Mouse (Mus musculus) heart, embryonic 10.5 days (tissue): ENCODE results near the gene Rad50. TPM values are rescaled to one million over a fixed set of nuclear protein-coding genes. Genes with fewer than 3 reads are reported as not detected.
A peak's percentile ranks its signal among the peaks of the same experiment; 100 is the strongest.

Source experiments
- DNase-seq: peaks from one replicate; pipeline ENCODE4 v3.0.0-alpha.2; 2017; ENCODE audit warnings: low spot score
- H3K27ac ChIP-seq: fragments of 300-500 bp; sonication (generic); 2 replicates; pipeline ENCODE4 v1.5.1; 2016; ENCODE audit warnings: mild to moderate bottlenecking
- H3K27me3 ChIP-seq: fragments of 300-500 bp; sonication (generic); 2 replicates; pipeline ENCODE4 v1.6.1; 2016; ENCODE audit warnings: mild to moderate bottlenecking; ENCODE audit not compliant: poor library complexity, insufficient read depth, severe bottlenecking
- H3K36me3 ChIP-seq: fragments of 300-500 bp; sonication (generic); 2 replicates; pipeline ENCODE4 v1.6.1; 2016; ENCODE audit warnings: mild to moderate bottlenecking, moderate library complexity
- H3K4me1 ChIP-seq: fragments of 300-500 bp; sonication (generic); 2 replicates; pipeline ENCODE4 v1.6.1; 2016; ENCODE audit warnings: mild to moderate bottlenecking
- H3K4me3 ChIP-seq: fragments of 300-500 bp; sonication (generic); 2 replicates; pipeline ENCODE4 v1.5.1; 2016; ENCODE audit warnings: mild to moderate bottlenecking, moderate library complexity
- H3K9me3 ChIP-seq: fragments of 300-500 bp; sonication (generic); 2 replicates; pipeline ENCODE4 v1.6.1; 2016; ENCODE audit warnings: mild to moderate bottlenecking, moderate library complexity
- WGBS: fragments of 180-500 bp; shearing (Covaris S2); methylation state at CpG from one replicate; pipeline ENCODE4 v1.1.7; 2016; 5-methylcytosine and 5-hydroxymethylcytosine counted together
- polyA plus RNA-seq: library from polyadenylated mRNA; unstranded; fragments of >200 nt; fragmentation: Nextera tagmentation; extraction: Ambion mirVana; gene quantifications from 2 replicates; pipeline ENCODE4 v1.2.1, GENCODE M21; 2016

Rad50 gene
- polyA plus RNA-seq, 1 experiment from 2014 or later: 26.5 TPM

DNA sequence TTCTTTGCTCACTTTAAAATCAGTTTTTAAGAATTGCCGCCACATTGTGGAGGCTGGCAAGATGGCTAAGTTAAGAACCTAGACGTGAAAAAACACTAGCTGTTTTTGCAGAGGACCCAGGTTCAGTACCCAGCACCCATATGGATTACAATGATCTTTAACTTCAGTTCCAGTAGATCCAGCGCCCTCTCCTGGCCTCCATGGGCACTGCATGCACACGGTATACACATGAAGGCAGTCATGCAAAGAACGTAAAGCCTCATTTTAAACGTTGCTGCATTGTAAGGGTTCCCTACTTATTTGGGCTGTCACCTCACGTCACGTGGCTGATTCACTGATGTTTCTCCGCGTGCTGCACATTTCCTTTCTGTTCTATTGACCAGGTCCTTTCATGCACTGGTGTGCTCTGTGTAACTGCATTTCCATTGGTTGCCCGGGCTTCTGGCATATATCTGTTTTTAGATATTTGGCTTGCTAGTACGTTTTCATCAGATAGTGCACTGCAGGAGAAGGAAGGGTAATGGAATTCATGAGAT lies 64.3 kb downstream of the Rad50 start:
- Histone ChIP-seq H3K27ac (peak overlapping the region; percentile 13; the same call in 1 of the 2 replicates), H3K27me3 (peaks cover 1% of the 10 kb centered on the region; the same call in 1 of the 2 replicates), H3K4me1 (peaks cover 15% of the 10 kb centered on the region; the same call in 1 of the 2 replicates), H3K36me3 (no peaks in the 10 kb centered on the region), H3K9me3 (no peaks in the 10 kb centered on the region), H3K4me3 (no peak overlapping the region)
- WGBS: 59% methylated on average over 12 of the region's 12 CpGs
- DNase-seq: no peak

DNA sequence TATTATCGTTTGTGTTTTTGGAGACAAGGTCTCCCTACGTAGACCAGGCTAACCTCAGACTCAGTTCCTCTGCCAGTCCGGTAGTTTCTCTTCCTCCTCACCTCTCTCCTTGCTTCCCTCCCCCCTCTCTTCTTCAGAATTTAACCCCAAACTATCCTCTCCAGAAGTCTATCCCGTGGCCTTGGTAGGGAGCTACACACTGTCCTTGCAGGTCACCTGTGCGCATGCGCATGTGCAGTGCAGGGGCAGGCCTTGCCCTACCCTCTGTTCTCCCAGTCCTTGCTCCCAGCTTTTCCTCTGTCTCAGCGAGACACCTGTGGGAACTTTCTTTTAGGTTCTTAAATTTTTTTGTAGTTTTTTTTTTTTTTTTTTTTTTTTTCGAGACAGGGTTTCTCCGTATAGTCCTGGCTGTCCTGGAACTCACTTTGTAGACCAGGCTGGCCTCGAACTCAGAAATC lies 69.3 kb downstream of the Rad50 start:
- Histone ChIP-seq H3K9me3 (no peaks in the 10 kb centered on the region), H3K27ac (no peak overlapping the region), H3K4me1 (peaks cover 31% of the 10 kb centered on the region), H3K36me3 (no peaks in the 10 kb centered on the region), H3K4me3 (no peak overlapping the region), H3K27me3 (peaks cover 46% of the 10 kb centered on the region)
- WGBS: 73% methylated on average over 10 of the region's 10 CpGs
- DNase-seq: no peak

- no peak for DNase-seq
- H3K4me3 ChIP-seq: peak overlapping the region; percentile 33
- no peaks in the 10 kb centered on the region for H3K36me3 ChIP-seq
- no peaks in the 10 kb centered on the region for H3K9me3 ChIP-seq
- WGBS: 12% methylated on average over 21 of the region's 21 CpGs
- H3K27ac ChIP-seq: no peak overlapping the region
- H3K27me3 ChIP-seq: peaks cover 46% of the 10 kb centered on the region
- H3K4me1 ChIP-seq: peaks cover 31% of the 10 kb centered on the region
Measured at GRCm38 (mm10) chr11:53637046-53637802, 69.9 kb downstream of the Rad50 start.

DNA sequence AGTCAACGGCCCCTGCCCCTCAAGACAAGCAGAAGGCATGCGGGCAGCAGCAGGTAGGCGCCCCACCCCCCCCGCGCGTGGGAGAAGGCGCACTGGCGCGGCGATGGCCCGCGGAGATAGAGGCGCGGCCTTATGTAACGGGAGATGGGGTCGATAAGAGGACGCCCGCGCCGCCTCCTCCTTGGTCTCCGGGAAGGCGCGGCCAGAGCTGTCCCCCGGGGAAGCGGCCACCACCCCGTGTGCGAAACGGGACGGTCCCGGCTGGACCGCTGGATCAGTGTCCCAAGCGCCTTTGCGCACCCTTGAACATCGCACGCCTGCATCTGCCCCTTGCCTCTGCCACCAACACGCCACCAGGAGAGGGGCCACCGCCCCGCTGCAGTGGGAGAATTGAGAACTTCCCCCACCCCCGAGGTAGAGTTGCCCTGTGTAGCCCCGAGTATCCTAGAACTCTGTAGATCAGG lies 70.9 kb downstream of the Rad50 start:
- no peaks in the 10 kb centered on the region for H3K9me3 ChIP-seq
- H3K27me3 ChIP-seq: peaks cover 52% of the 10 kb centered on the region
- peak overlapping the region; percentile 63; the same call in 1 of the 2 replicates for H3K27ac ChIP-seq
- peak overlapping the region; percentile 57 for H3K4me3 ChIP-seq
- WGBS: 1% methylated on average over 40 of the region's 40 CpGs
- H3K36me3 ChIP-seq: no peaks in the 10 kb centered on the region
- peaks cover 29% of the 10 kb centered on the region for H3K4me1 ChIP-seq
- DNase-seq: no peak

GRCm38 (mm10) chr11:53635590-53636182 lies 71.4 kb downstream of the Rad50 start:
- no peaks in the 10 kb centered on the region for H3K9me3 ChIP-seq
- H3K4me3 ChIP-seq: peak overlapping the region; percentile 57
- H3K27ac ChIP-seq: peak overlapping the region; percentile 63; the same call in 1 of the 2 replicates
- DNase-seq: no peak
- peaks cover 24% of the 10 kb centered on the region for H3K4me1 ChIP-seq
- WGBS: 26% methylated on average over 9 of the region's 9 CpGs
- H3K36me3 ChIP-seq: no peaks in the 10 kb centered on the region
- H3K27me3 ChIP-seq: peaks cover 52% of the 10 kb centered on the region

- WGBS: 89% methylated on average over 8 of the region's 8 CpGs
- no peaks in the 10 kb centered on the region for H3K9me3 ChIP-seq
- DNase-seq: no peak
- H3K4me1 ChIP-seq: peaks cover 24% of the 10 kb centered on the region
- H3K4me3 ChIP-seq: no peak within 1 kb of the TSS; the same call in 1 of the 2 replicates
- H3K36me3 ChIP-seq: no peaks in the 10 kb centered on the region
- H3K27ac ChIP-seq: no peak within 1 kb of the TSS
- peaks cover 52% of the 10 kb centered on the region for H3K27me3 ChIP-seq
Measured at GRCm38 (mm10) chr11:53634556-53634955, 72.6 kb downstream of the Rad50 start, which contains the start of gene Il13. Il13 (minus strand) TSS chr11:53634702.

GRCm38 (mm10) chr11:53633644-53634043 lies 73.5 kb downstream of the Rad50 start:
- WGBS: 84% methylated on average over 7 of the region's 7 CpGs
- Histone ChIP-seq H3K27me3 (peaks cover 52% of the 10 kb centered on the region), H3K4me3 (no peak overlapping the region)

DNA sequence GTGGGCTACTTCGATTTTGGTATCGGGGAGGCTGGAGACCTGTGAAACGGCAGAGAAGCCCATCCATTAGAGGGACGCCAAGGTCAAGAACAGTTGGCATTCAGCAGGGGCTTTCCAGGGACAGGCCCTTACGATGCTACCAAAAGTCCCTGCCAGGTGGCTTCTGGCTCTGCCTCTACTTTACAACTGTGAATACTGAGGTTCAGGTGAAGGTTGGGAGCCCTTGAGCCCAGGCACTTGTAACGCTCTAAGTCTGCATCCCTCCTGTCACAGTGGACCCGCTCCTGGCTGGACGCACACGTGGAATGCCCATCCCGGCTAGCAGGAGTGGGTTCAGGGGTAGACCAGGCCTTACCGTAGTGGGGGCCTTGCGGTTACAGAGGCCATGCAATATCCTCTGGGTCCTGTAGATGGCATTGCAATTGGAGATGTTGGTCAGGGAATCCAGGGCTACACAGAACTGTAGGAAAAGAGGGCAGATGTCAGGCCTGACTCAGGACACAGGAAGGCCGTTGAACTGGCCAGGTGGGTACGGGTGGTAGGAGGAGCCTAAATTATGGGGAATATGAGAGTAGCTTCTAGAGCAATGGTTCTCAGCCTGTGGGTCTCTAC lies 74.9 kb downstream of the Rad50 start:
- no peak for DNase-seq
- 68% methylated on average over 14 of the region's 14 CpGs for WGBS

More at GRCm38 (mm10) chr11:53633644-53634043, 73.5 kb downstream of the Rad50 start:
- Histone ChIP-seq H3K36me3 (no peaks in the 10 kb centered on the region), H3K4me1 (peaks cover 24% of the 10 kb centered on the region), H3K27ac (no peak overlapping the region), H3K9me3 (no peaks in the 10 kb centered on the region)
- DNase-seq: no peak

DNA sequence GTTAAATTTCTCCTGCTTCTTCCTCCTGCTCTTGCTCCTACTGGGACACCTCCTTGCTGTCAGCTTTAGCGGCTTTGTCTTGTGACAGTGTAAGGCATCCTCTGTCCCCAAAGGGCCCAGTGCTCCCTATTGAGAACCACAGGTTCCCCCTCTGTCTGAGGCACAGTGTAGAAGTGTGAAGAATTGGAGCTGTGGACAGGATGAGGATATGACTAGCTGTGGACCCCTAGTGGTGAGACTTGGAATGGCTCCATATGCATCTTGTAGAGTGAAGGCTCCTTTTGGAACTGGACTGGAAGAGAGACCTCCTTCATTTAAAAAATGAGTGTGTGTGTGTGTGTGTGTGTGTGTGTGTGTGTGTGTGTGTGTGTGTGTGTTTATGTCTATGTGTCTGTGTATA lies 79.3 kb downstream of the Rad50 start:
- Histone ChIP-seq H3K36me3 (no peaks in the 10 kb centered on the region), H3K27me3 (peaks cover 6% of the 10 kb centered on the region; the same call in 1 of the 2 replicates), H3K4me3 (no peak overlapping the region), H3K9me3 (no peaks in the 10 kb centered on the region), H3K27ac (no peak overlapping the region), H3K4me1 (peaks cover 13% of the 10 kb centered on the region; the same call in 1 of the 2 replicates)
- 10% methylated on average over 1 of the region's 1 CpGs for WGBS
- peak; percentile 89 for DNase-seq

More for the DNA sequence above, 74.9 kb downstream of the Rad50 start:
- Histone ChIP-seq H3K4me1 (peaks cover 21% of the 10 kb centered on the region), H3K36me3 (no peaks in the 10 kb centered on the region), H3K4me3 (no peak overlapping the region), H3K27me3 (peaks cover 44% of the 10 kb centered on the region), H3K27ac (no peak overlapping the region), H3K9me3 (no peaks in the 10 kb centered on the region)

- 59% methylated on average over 17 of the region's 17 CpGs for WGBS
- H3K9me3 ChIP-seq: no peaks in the 10 kb centered on the region
- no peaks in the 10 kb centered on the region for H3K36me3 ChIP-seq
- peaks cover 13% of the 10 kb centered on the region; the same call in 1 of the 2 replicates for H3K4me1 ChIP-seq
- peaks cover 5% of the 10 kb centered on the region; the same call in 1 of the 2 replicates for H3K27me3 ChIP-seq
- no peak overlapping the region for H3K4me3 ChIP-seq
- no peak overlapping the region for H3K27ac ChIP-seq
- no peak for DNase-seq
Measured at GRCm38 (mm10) chr11:53626802-53627373, 80.2 kb downstream of the Rad50 start.

DNA sequence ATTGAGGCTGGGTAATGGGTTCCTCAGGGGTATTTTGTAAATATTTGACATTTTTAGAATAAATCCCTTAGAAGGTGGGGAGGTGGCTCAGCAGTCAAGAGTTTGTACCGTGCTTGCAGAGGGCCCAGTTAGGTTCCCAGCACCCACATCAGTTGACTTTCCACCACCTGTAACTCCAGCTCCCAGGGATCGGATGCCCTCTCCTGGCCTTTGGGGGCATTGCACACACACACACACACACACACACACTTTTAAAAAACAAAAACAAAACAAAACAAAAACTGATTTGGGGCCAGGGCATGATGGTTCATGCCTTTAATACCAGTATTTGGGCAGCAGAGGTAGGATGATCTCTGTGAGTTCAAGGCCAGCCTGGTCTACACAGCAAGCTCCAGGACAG lies 83.0 kb downstream of the Rad50 start:
- no peak for DNase-seq
- H3K27ac ChIP-seq: no peak overlapping the region
- WGBS: 91% methylated on average over 2 of the region's 2 CpGs

DNA sequence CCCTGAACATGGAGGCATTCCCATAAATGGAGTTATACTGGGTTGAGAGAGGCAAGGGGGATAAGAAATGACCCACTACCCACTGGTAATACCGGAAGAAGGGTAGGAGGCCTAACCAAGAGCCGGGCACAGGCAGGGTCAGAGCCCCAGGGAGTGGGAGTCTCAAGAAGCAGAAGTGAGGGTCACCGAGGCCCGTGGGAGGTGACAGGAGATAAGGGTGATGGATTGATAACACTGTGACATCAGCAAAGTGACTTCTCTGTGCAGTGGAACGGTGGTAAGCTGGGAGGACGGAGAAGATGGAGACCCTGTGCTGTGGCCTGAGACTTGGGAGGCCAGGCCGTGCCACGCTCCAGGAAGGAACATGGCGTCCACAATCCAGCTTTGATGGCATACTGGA lies 83.5 kb downstream of the Rad50 start:
- H3K36me3 ChIP-seq: no peaks in the 10 kb centered on the region
- H3K27me3 ChIP-seq: no peaks in the 10 kb centered on the region
- no peak overlapping the region for H3K4me3 ChIP-seq
- H3K27ac ChIP-seq: no peak overlapping the region
- WGBS: 75% methylated on average over 9 of the region's 9 CpGs
- no peak for DNase-seq
- no peaks in the 10 kb centered on the region for H3K9me3 ChIP-seq
- H3K4me1 ChIP-seq: peaks cover 24% of the 10 kb centered on the region; the same call in 1 of the 2 replicates

More for the DNA sequence above, 83.0 kb downstream of the Rad50 start:
- H3K4me3 ChIP-seq: no peak overlapping the region
- H3K27me3 ChIP-seq: no peaks in the 10 kb centered on the region
- H3K36me3 ChIP-seq: no peaks in the 10 kb centered on the region
- H3K9me3 ChIP-seq: no peaks in the 10 kb centered on the region
- H3K4me1 ChIP-seq: peaks cover 24% of the 10 kb centered on the region; the same call in 1 of the 2 replicates
